Mouse (Mus musculus) olfactory bulb, adult 2 months (tissue): ENCODE data around the gene Pla1a.

Experiments
- CTCF ChIP-seq: fragments of 200-500 bp; IDR thresholded peaks from 2 replicates; pipeline ENCODE4 v1.5.1; 2012; ENCODE audit warnings: low read depth, mild to moderate bottlenecking, low read length, moderate library complexity; ENCODE audit not compliant: insufficient read depth
- POLR2A ChIP-seq: fragments of 200-500 bp; IDR thresholded peaks from 2 replicates; pipeline ENCODE4 v1.6.1; 2012; ENCODE audit warnings: mild to moderate bottlenecking, low read depth, low read length, moderate library complexity; ENCODE audit not compliant: insufficient read depth

- TF ChIP-seq CTCF (no peak), POLR2A (no peak)
Measured at GRCm38 (mm10) chr16:38407584-38407983, 25.4 kb downstream of the Pla1a start.
